Mouse (Mus musculus) effector memory CD4-positive, alpha-beta T cell, adult 5 months (primary cell): Measurements from ENCODE around the gene Ankib1. TPM values are rescaled to one million over a fixed set of nuclear protein-coding genes. Genes with fewer than 3 reads are reported as not detected.

ENCODE experiments used
- polyA plus RNA-seq: library from polyadenylated mRNA; unstranded; fragments of 100-300 nt; shearing (Covaris generic); gene quantifications from one replicate; pipeline ENCODE4 v1.2.1, GENCODE M21; 2017

Gene Ankib1
- 59.9 TPM for polyA plus RNA-seq

GRCm38 (mm10) chr5:3802433-3803291 is at the start of gene Ankib1, which contains the start of gene Krit1:
Gene Ankib1, minus strand, starts transcription at chr5:3802925.
Gene Krit1, plus strand, starts transcription at chr5:3803184.

GRCm38 (mm10) chr5:3845026-3845425 is 42.3 kb upstream of the Ankib1 start, which contains the start of gene Lrrd1:
Gene Lrrd1, plus strand, starts transcription at chr5:3845173.

GRCm38 (mm10) chr5:3657085-3657484 is 145.6 kb downstream of the Ankib1 start, which contains the start of gene Gatad1:
Gene Gatad1, minus strand, starts transcription at chr5:3657185.

GRCm38 (mm10) chr5:3650881-3651280 is 151.8 kb downstream of the Ankib1 start, which contains the start of gene Tmbim7:
Gene Tmbim7, plus strand, starts transcription at chr5:3651181.

Other genes starting within 250 kb of the Ankib1 start
- 3.3 TPM for gene 1700109H08Rik, start 231.4 kb downstream of the Ankib1 start, polyA plus RNA-seq
- 8.3 TPM for gene Pex1, start 206.9 kb downstream of the Ankib1 start, polyA plus RNA-seq
- 29.9 TPM for gene Rbm48, start 206.3 kb downstream of the Ankib1 start, polyA plus RNA-seq
- not detected for gene Tmbim7, start 151.7 kb downstream of the Ankib1 start, polyA plus RNA-seq
- gene Gatad1, start 145.7 kb downstream of the Ankib1 start, polyA plus RNA-seq, result 13.9 TPM
- gene Krit1, start 259 bp upstream of the Ankib1 start, polyA plus RNA-seq, result 70.5 TPM
- not detected for gene Lrrd1, start 42.2 kb upstream of the Ankib1 start, polyA plus RNA-seq
- 5.6 TPM for gene Mterf1a, start 91.0 kb upstream of the Ankib1 start, polyA plus RNA-seq
- 118 TPM for gene Akap9, start 125.1 kb upstream of the Ankib1 start, polyA plus RNA-seq